Mouse (Mus musculus): ENCODE data around the gene Rpl11. TPM values are rescaled to one million over a fixed set of nuclear protein-coding genes. Genes with fewer than 3 reads are reported as not detected.

Gene Rpl11
- polyA plus RNA-seq, 1 experiment from 2014 or later: 516 TPM

- Histone ChIP-seq H3K36me3 (replicated peaks) (peaks cover 84% of the 10 kb centered on the region), H3K27me3 (replicated peaks; ENCODE audit: low read depth, poor library complexity, severe bottlenecking) (no peaks in the 10 kb centered on the region), H3K27ac (replicated peaks) (no peak overlapping the region), H3K4me1 (no peaks in the 10 kb centered on the region), H3K4me3 (no peak overlapping the region), H3K9me3 (no peaks in the 10 kb centered on the region)
- 93% methylated on average over 4 of the region's 4 CpGs for WGBS
- DNase-seq (ENCODE audit: low spot score): no peak
These were observed 42.6 kb downstream of the Rpl11 start for GRCm38 (mm10) chr4:136010586-136010985.

- H3K27me3 ChIP-seq (replicated peaks; ENCODE audit: low read depth, poor library complexity, severe bottlenecking): no peaks in the 10 kb centered on the region
- H3K9me3 ChIP-seq: no peaks in the 10 kb centered on the region
- H3K27ac ChIP-seq (replicated peaks): no peak overlapping the region
- WGBS: 82% methylated on average over 8 of the region's 8 CpGs
- H3K36me3 ChIP-seq (replicated peaks): peaks cover 97% of the 10 kb centered on the region
- H3K4me1 ChIP-seq: no peaks in the 10 kb centered on the region
- no peak overlapping the region for H3K4me3 ChIP-seq
- no peak for DNase-seq (ENCODE audit: low spot score)
These were observed 44.3 kb downstream of the Rpl11 start for GRCm38 (mm10) chr4:136008782-136009447.

GRCm38 (mm10) chr4:136006821-136007220 lies 46.4 kb downstream of the Rpl11 start:
- H3K27me3 ChIP-seq (replicated peaks; ENCODE audit: low read depth, poor library complexity, severe bottlenecking): no peaks in the 10 kb centered on the region
- no peak overlapping the region for H3K27ac ChIP-seq (replicated peaks)
- H3K4me3 ChIP-seq: no peak overlapping the region
- peaks cover 99% of the 10 kb centered on the region for H3K36me3 ChIP-seq (replicated peaks)
- H3K9me3 ChIP-seq: no peaks in the 10 kb centered on the region
- WGBS: 92% methylated on average over 3 of the region's 3 CpGs
- H3K4me1 ChIP-seq: no peaks in the 10 kb centered on the region
- no peak for DNase-seq (ENCODE audit: low spot score)

GRCm38 (mm10) chr4:136004921-136005320 lies 48.3 kb downstream of the Rpl11 start:
- H3K4me1 ChIP-seq: no peaks in the 10 kb centered on the region
- WGBS: 87% methylated on average over 2 of the region's 2 CpGs
- no peaks in the 10 kb centered on the region for H3K27me3 ChIP-seq (replicated peaks; ENCODE audit: low read depth, poor library complexity, severe bottlenecking)
- H3K9me3 ChIP-seq: no peaks in the 10 kb centered on the region
- DNase-seq (ENCODE audit: low spot score): no peak
- peaks cover 90% of the 10 kb centered on the region for H3K36me3 ChIP-seq (replicated peaks)
- H3K27ac ChIP-seq (replicated peaks): no peak overlapping the region
- no peak overlapping the region for H3K4me3 ChIP-seq

- no peak overlapping the region for H3K27ac ChIP-seq (replicated peaks)
- no peak overlapping the region for H3K4me3 ChIP-seq
- H3K36me3 ChIP-seq (replicated peaks): peaks cover 82% of the 10 kb centered on the region
- 91% methylated on average over 5 of the region's 5 CpGs for WGBS
- H3K4me1 ChIP-seq: no peaks in the 10 kb centered on the region
- DNase-seq (ENCODE audit: low spot score): no peak
- H3K9me3 ChIP-seq: no peaks in the 10 kb centered on the region
- H3K27me3 ChIP-seq (replicated peaks; ENCODE audit: low read depth, poor library complexity, severe bottlenecking): no peaks in the 10 kb centered on the region
These were observed 49.0 kb downstream of the Rpl11 start for GRCm38 (mm10) chr4:136004107-136004675.

GRCm38 (mm10) chr4:135995118-135995517 lies 58.1 kb downstream of the Rpl11 start:
- Histone ChIP-seq H3K27ac (replicated peaks) (no peak overlapping the region), H3K36me3 (replicated peaks) (no peaks in the 10 kb centered on the region), H3K4me1 (no peaks in the 10 kb centered on the region), H3K27me3 (replicated peaks; ENCODE audit: low read depth, poor library complexity, severe bottlenecking) (no peaks in the 10 kb centered on the region), H3K9me3 (peaks cover 11% of the 10 kb centered on the region; the same call in 1 of the 2 replicates), H3K4me3 (no peak overlapping the region)
- 87% methylated on average over 4 of the region's 4 CpGs for WGBS
- no peak for DNase-seq (ENCODE audit: low spot score)

- Histone ChIP-seq H3K36me3 (replicated peaks) (no peaks in the 10 kb centered on the region), H3K4me3 (no peak overlapping the region), H3K27me3 (replicated peaks; ENCODE audit: low read depth, poor library complexity, severe bottlenecking) (no peaks in the 10 kb centered on the region), H3K9me3 (peaks cover 11% of the 10 kb centered on the region; the same call in 1 of the 2 replicates), H3K27ac (replicated peaks) (no peak overlapping the region), H3K4me1 (no peaks in the 10 kb centered on the region)
- WGBS: 96% methylated on average over 6 of the region's 6 CpGs
- no peak for DNase-seq (ENCODE audit: low spot score)
These were observed 59.3 kb downstream of the Rpl11 start for GRCm38 (mm10) chr4:135993941-135994340.

GRCm38 (mm10) chr4:135987714-135988113 lies 65.5 kb downstream of the Rpl11 start:
- 0 out of 2 replicates have a peak, but pooled peaks cover 3% of the 10 kb centered on the region for H3K9me3 ChIP-seq
- H3K4me3 ChIP-seq: peak overlapping the region; percentile 86
- H3K27ac ChIP-seq (replicated peaks): peak overlapping the region; percentile 91
- no peak for DNase-seq (ENCODE audit: low spot score)
- H3K4me1 ChIP-seq: peaks cover 21% of the 10 kb centered on the region
- H3K36me3 ChIP-seq (replicated peaks): peaks cover 29% of the 10 kb centered on the region
- WGBS: 73% methylated on average over 9 of the region's 9 CpGs
- no peaks in the 10 kb centered on the region for H3K27me3 ChIP-seq (replicated peaks; ENCODE audit: low read depth, poor library complexity, severe bottlenecking)

- WGBS: under 1% methylated on average over 81 of the region's 81 CpGs
These were observed 66.1 kb downstream of the Rpl11 start, which contains the start of gene Pithd1 for GRCm38 (mm10) chr4:135986943-135987710. Gene Pithd1 (minus strand): TSS chr4:135987264.

GRCm38 (mm10) chr4:135986301-135986942 lies 66.8 kb downstream of the Rpl11 start:
- Histone ChIP-seq H3K27ac (replicated peaks) (peak overlapping the region; percentile 91), H3K27me3 (replicated peaks; ENCODE audit: low read depth, poor library complexity, severe bottlenecking) (no peaks in the 10 kb centered on the region), H3K36me3 (replicated peaks) (peaks cover 42% of the 10 kb centered on the region), H3K9me3 (no peaks in the 10 kb centered on the region), H3K4me1 (peaks cover 21% of the 10 kb centered on the region), H3K4me3 (peak overlapping the region; percentile 86)
- no peak for DNase-seq (ENCODE audit: low spot score)
- WGBS: 8% methylated on average over 23 of the region's 23 CpGs

More at GRCm38 (mm10) chr4:135986943-135987710, 66.1 kb downstream of the Rpl11 start, which contains the start of gene Pithd1:
- DNase-seq (ENCODE audit: low spot score): peak; percentile 95
- Histone ChIP-seq H3K9me3 (0 out of 2 replicates have a peak, but pooled peaks cover 3% of the 10 kb centered on the region), H3K27ac (replicated peaks) (peak within 1 kb of the TSS; percentile 91), H3K4me1 (peaks cover 21% of the 10 kb centered on the region), H3K36me3 (replicated peaks) (peaks cover 35% of the 10 kb centered on the region), H3K27me3 (replicated peaks; ENCODE audit: low read depth, poor library complexity, severe bottlenecking) (no peaks in the 10 kb centered on the region), H3K4me3 (peak within 1 kb of the TSS; percentile 86)

GRCm38 (mm10) chr4:135985769-135986168 lies 67.5 kb downstream of the Rpl11 start:
- no peaks in the 10 kb centered on the region for H3K9me3 ChIP-seq
- H3K27ac ChIP-seq (replicated peaks): no peak overlapping the region
- H3K4me3 ChIP-seq: peak overlapping the region; percentile 86
- DNase-seq (ENCODE audit: low spot score): no peak
- H3K36me3 ChIP-seq (replicated peaks): peaks cover 48% of the 10 kb centered on the region
- peaks cover 21% of the 10 kb centered on the region for H3K4me1 ChIP-seq
- 92% methylated on average over 7 of the region's 7 CpGs for WGBS
- H3K27me3 ChIP-seq (replicated peaks; ENCODE audit: low read depth, poor library complexity, severe bottlenecking): no peaks in the 10 kb centered on the region

- H3K4me3 ChIP-seq: peak overlapping the region; percentile 86; the same call in 1 of the 2 replicates
- WGBS: 91% methylated on average over 5 of the region's 5 CpGs
- peaks cover 21% of the 10 kb centered on the region for H3K4me1 ChIP-seq
- no peaks in the 10 kb centered on the region for H3K27me3 ChIP-seq (replicated peaks; ENCODE audit: low read depth, poor library complexity, severe bottlenecking)
- no peak for DNase-seq (ENCODE audit: low spot score)
- no peaks in the 10 kb centered on the region for H3K9me3 ChIP-seq
- H3K36me3 ChIP-seq (replicated peaks): peaks cover 54% of the 10 kb centered on the region
- H3K27ac ChIP-seq (replicated peaks): no peak overlapping the region
These were observed 68.0 kb downstream of the Rpl11 start for GRCm38 (mm10) chr4:135985193-135985592.

All from embryonic facial prominence, embryonic 10.5 days (tissue).